8 mouse cellular contexts compared by ENCODE assay signal in the genomic region with DNA sequence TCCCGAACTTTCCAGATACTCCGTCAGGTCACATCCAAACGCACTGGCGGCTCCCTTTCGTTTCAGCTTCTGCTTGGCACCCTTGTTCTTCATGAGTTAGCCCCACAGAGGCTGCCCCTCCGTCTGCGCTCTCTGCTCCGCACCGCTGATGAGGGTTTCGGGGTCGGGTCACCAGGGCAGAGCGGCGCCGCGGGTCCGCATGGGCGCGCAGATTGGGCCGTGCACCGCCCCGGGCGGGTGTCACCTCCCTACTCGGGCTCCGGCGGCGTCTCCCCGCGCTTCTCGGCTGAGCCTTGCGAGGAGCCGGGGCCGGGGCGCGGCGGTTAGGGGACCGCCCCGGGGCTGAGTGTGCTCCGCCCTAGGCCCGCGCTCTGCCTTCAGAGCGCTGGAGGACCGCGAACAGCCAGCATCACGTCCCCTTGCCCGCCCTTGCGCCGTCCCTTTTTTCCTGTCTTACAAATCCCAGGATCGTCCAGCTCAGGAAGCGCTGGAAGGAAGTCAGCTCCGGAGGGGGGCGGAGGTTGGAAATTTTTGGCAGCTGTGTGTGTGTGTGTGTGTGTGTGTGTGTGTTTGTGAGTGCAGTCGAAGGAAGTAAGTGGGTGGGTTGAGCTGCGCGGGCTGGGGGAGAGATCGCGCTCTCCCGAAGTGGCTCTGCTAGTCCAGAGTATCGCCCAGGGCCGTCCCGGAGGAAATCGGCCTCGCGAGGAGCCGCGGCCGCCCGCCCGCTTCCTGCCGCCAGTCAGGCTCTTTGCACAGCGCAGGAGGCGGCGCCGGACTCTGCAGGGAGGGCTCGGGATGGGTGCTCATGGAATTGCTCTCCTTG. TPM values are rescaled to one million over a fixed set of nuclear protein-coding genes. Genes with fewer than 3 reads are reported as not detected.
DNase-seq lines count a peak whose midpoint lies in the region; ATAC-seq and TF ChIP-seq lines count a peak whose summit lies in the region.

Arhgap31 (minus strand) TSS at position 694 of the 823 bp plus-strand sequence.

- WGBS in forebrain, embryonic 15.5 days, result 0% methylated on average over 60 of the region's 74 CpGs
- under 1% methylated on average over 72 of the region's 74 CpGs for WGBS in liver, postnatal 0 days (ENCODE audit: insufficient replicate concordance)
- WGBS in neural tube, embryonic 13.5 days, result under 1% methylated on average over 68 of the region's 74 CpGs
- WGBS in stomach, postnatal 0 days, result under 1% methylated on average over 67 of the region's 74 CpGs

- dilution Hi-C loops in CH12.LX (cut with MboI; ENCODE audit: extremely low pct_ligation_motif_present, extremely low pct_unique_long_range_greater_than_20kb, low sequenced_read_pairs), result no loop called here

- peak within 1 kb of the TSS; percentile 20 to 64 (median 49) for H3K4me3 ChIP-seq in CH12.LX (replicated peaks in 1 of 3; ENCODE audit: low read depth in 2 of 3, low read length in 2 of 3, poor library complexity in 1 of 3)
- H3K4me3 ChIP-seq in forebrain, embryonic 15.5 days, result peak within 1 kb of the TSS; percentile 58
- peak within 1 kb of the TSS; percentile 63 for H3K4me3 ChIP-seq in liver, postnatal 0 days (ENCODE audit: low read depth, low read length)
- H3K4me3 ChIP-seq in neural tube, embryonic 13.5 days, result peak within 1 kb of the TSS; percentile 67
- H3K4me3 ChIP-seq in stomach, postnatal 0 days (ENCODE audit: low read depth, low read length), result peak within 1 kb of the TSS; percentile 72

- no peak for TF ChIP-seq RAD21 in CH12.LX (IDR thresholded peaks at IDR 0.05; ENCODE audit: low read depth, low read length)

- peaks cover 23% of the 10 kb centered on the region for H3K27me3 ChIP-seq in CH12.LX (replicated peaks)
- no peaks in the 10 kb centered on the region for H3K27me3 ChIP-seq in forebrain, embryonic 15.5 days
- peaks cover 17% of the 10 kb centered on the region for H3K27me3 ChIP-seq in liver, postnatal 0 days (ENCODE audit: insufficient read depth, low read length)
- H3K27me3 ChIP-seq in neural tube, embryonic 13.5 days, result no peaks in the 10 kb centered on the region
- H3K27me3 ChIP-seq in stomach, postnatal 0 days (ENCODE audit: control insufficient read depth, insufficient read depth, low read length), result no peaks in the 10 kb centered on the region

- H3K4me1 ChIP-seq in CH12.LX (ENCODE audit: control insufficient read depth in 1 of 2, insufficient read depth in 2 of 2), result peaks cover 19 to 49% of the 10 kb centered on the region in 2 experiments
- peaks cover 10% of the 10 kb centered on the region for H3K4me1 ChIP-seq in forebrain, embryonic 15.5 days
- peaks cover 8% of the 10 kb centered on the region; the same call in 1 of the 2 replicates for H3K4me1 ChIP-seq in liver, postnatal 0 days (ENCODE audit: insufficient read depth)
- H3K4me1 ChIP-seq in neural tube, embryonic 13.5 days (replicated peaks), result peaks cover 30% of the 10 kb centered on the region
- H3K4me1 ChIP-seq in stomach, postnatal 0 days (replicated peaks; ENCODE audit: control insufficient read depth, insufficient read depth), result peaks cover 3% of the 10 kb centered on the region; the same call in 1 of the 2 replicates

- TF ChIP-seq CTCF in CH12.LX (conservative IDR thresholded peaks at IDR 0.05 in 1 of 2, IDR thresholded peaks at IDR 0.05 in 1 of 2; ENCODE audit: low read depth in 2 of 2, low read length in 2 of 2), result no peak
- TF ChIP-seq CTCF in liver, postnatal 0 days (IDR thresholded peaks at IDR 0.05; ENCODE audit: low read depth), result no peak
- TF ChIP-seq CTCF in stomach, postnatal 0 days (IDR thresholded peaks at IDR 0.05; ENCODE audit: low read depth), result no peak

- no peak for TF ChIP-seq EP300 in CH12.LX (IDR thresholded peaks at IDR 0.05; ENCODE audit: low read length)
- TF ChIP-seq EP300 in liver, postnatal 0 days (IDR thresholded peaks at IDR 0.05; ENCODE audit: low read depth), result 0 out of 2 replicates have a peak, but pooled peaks have one; percentile 15
- no peak for TF ChIP-seq EP300 in stomach, postnatal 0 days (optimal IDR thresholded peaks at IDR 0.05)

- H3K27ac ChIP-seq in CH12.LX (ENCODE audit: insufficient read depth, low read depth), result no peak within 1 kb of the TSS
- peak within 1 kb of the TSS; percentile 72 for H3K27ac ChIP-seq in forebrain, embryonic 15.5 days (replicated peaks)
- H3K27ac ChIP-seq in liver, postnatal 0 days (ENCODE audit: low read depth), result peak within 1 kb of the TSS; percentile 76
- H3K27ac ChIP-seq in neural tube, embryonic 13.5 days (replicated peaks), result peak within 1 kb of the TSS; percentile 78
- H3K27ac ChIP-seq in stomach, postnatal 0 days (replicated peaks), result peak within 1 kb of the TSS; percentile 95

- peak; percentile 94 for ATAC-seq in forebrain, embryonic 15.5 days (replicated peaks)
- peak; percentile 88 for ATAC-seq in liver, postnatal 0 days
- peak; percentile 93 for ATAC-seq in neural tube, embryonic 13.5 days (ENCODE audit: low read depth)
- ATAC-seq in stomach, postnatal 0 days (ENCODE audit: low FRiP score, low TSS enrichment), result peak; percentile 94

- H3K9me3 ChIP-seq in CH12.LX (replicated peaks; ENCODE audit: low read length), result peaks cover 9% of the 10 kb centered on the region
- H3K9me3 ChIP-seq in forebrain, embryonic 15.5 days, result no peaks in the 10 kb centered on the region
- H3K9me3 ChIP-seq in liver, postnatal 0 days (ENCODE audit: low read length), result no peaks in the 10 kb centered on the region
- H3K9me3 ChIP-seq in neural tube, embryonic 13.5 days, result no peaks in the 10 kb centered on the region
- H3K9me3 ChIP-seq in stomach, postnatal 0 days (ENCODE audit: control insufficient read depth, low read length), result no peaks in the 10 kb centered on the region

- in situ Hi-C loops in CH12.LX (cut with MboI; ENCODE audit: low pct_ligation_motif_present, low pct_unique_long_range_greater_than_20kb, low sequenced_read_pairs), result loop anchor here (25.0 kb wide), 1 partner anchor 375 kb away; the partner anchor contains the start of genes Cox17, Gm21987 and Maats1

- DNase-seq in CH12.LX (ENCODE audit: extremely low read depth), result peak; percentile 37
- peak; percentile 30 for DNase-seq in cerebellum, adult 11-12 months
- DNase-seq in heart, postnatal 10 days, result peak; percentile 91 to 92
- DNase-seq in kidney, postnatal 4 days, result peak; percentile 86 to 91
- peak; percentile 74 for DNase-seq in liver, postnatal 0 days
- peak; percentile 80 for DNase-seq in stomach, postnatal 0 days (ENCODE audit: low spot score)

- H3K4me2 ChIP-seq in CH12.LX (ENCODE audit: insufficient read depth, low read depth, poor library complexity, severe bottlenecking), result peak within 1 kb of the TSS; percentile 83
- peak within 1 kb of the TSS; percentile 83 for H3K4me2 ChIP-seq in forebrain, embryonic 15.5 days (replicated peaks)
- peak within 1 kb of the TSS; percentile 79 for H3K4me2 ChIP-seq in liver, postnatal 0 days (ENCODE audit: low read depth, low read length)
- H3K4me2 ChIP-seq in neural tube, embryonic 13.5 days, result peak within 1 kb of the TSS; percentile 92
- H3K4me2 ChIP-seq in stomach, postnatal 0 days (replicated peaks; ENCODE audit: low read depth), result peak within 1 kb of the TSS; percentile 69

- no peaks in the 10 kb centered on the region for H3K79me2 ChIP-seq in CH12.LX (replicated peaks; ENCODE audit: control insufficient read depth, extremely low read depth, insufficient read depth, poor library complexity, severe bottlenecking)

- H3K36me3 ChIP-seq in CH12.LX (replicated peaks in 1 of 2; ENCODE audit: control insufficient read depth in 1 of 2, insufficient read depth in 1 of 2, low read length in 1 of 2), result no peaks in the 10 kb centered on the region
- H3K36me3 ChIP-seq in forebrain, embryonic 15.5 days, result no peaks in the 10 kb centered on the region
- no peaks in the 10 kb centered on the region for H3K36me3 ChIP-seq in liver, postnatal 0 days (replicated peaks; ENCODE audit: insufficient read depth, low read length)
- no peaks in the 10 kb centered on the region for H3K36me3 ChIP-seq in neural tube, embryonic 13.5 days
- no peaks in the 10 kb centered on the region for H3K36me3 ChIP-seq in stomach, postnatal 0 days (ENCODE audit: control insufficient read depth, insufficient read depth, low read length)

- peak within 1 kb of the TSS; percentile 46 for H3K9ac ChIP-seq in CH12.LX (ENCODE audit: insufficient read depth, low read depth)
- peak within 1 kb of the TSS; percentile 62 for H3K9ac ChIP-seq in forebrain, embryonic 15.5 days (replicated peaks)
- H3K9ac ChIP-seq in liver, postnatal 0 days (replicated peaks), result peak within 1 kb of the TSS; percentile 61
- H3K9ac ChIP-seq in neural tube, embryonic 13.5 days, result peak within 1 kb of the TSS; percentile 81
- peak within 1 kb of the TSS; percentile 83 for H3K9ac ChIP-seq in stomach, postnatal 0 days (ENCODE audit: low read length)

- TF ChIP-seq POLR2A in CH12.LX (IDR thresholded peaks at IDR 0.05; ENCODE audit: low read depth, low read length), result no peak

- intact Hi-C loops in heart, postnatal 10 days (cut with DNase I), result no loop called here

TF ChIP-seq in CH12.LX, 34 proteins besides CTCF, POLR2A, EP300 and RAD21 (continues in another document):
- 0 out of 2 replicates have a peak, but pooled peaks have one; percentile 21 for TF ChIP-seq IRF4 (IDR thresholded peaks at IDR 0.05; ENCODE audit: low read depth, low read length)
- no peak for TF ChIP-seq NELFE (IDR thresholded peaks at IDR 0.05; ENCODE audit: low read depth, low read length)
- TF ChIP-seq BHLHE40 (IDR thresholded peaks at IDR 0.05; ENCODE audit: low read depth, low read length), result 0 out of 2 replicates have a peak, but pooled peaks have one; percentile 20
- peak; percentile 29; the same call in 1 of the 2 replicates for TF ChIP-seq SIN3A (IDR thresholded peaks at IDR 0.05; ENCODE audit: low read length)
- no peak for TF ChIP-seq MAFK (IDR thresholded peaks at IDR 0.05; ENCODE audit: insufficient replicate concordance, low read length)
- no peak for TF ChIP-seq E2F4 (IDR thresholded peaks at IDR 0.05; ENCODE audit: insufficient replicate concordance, low read depth, low read length)
- peak; percentile 26; the same call in 1 of the 2 replicates for TF ChIP-seq MXI1 (IDR thresholded peaks at IDR 0.05; ENCODE audit: low read depth, low read length)
- TF ChIP-seq UBTF (IDR thresholded peaks at IDR 0.05; ENCODE audit: low read depth, low read length), result peak; percentile 99
- TF ChIP-seq ELF1 (IDR thresholded peaks at IDR 0.05; ENCODE audit: low read depth, low read length), result no peak
- TF ChIP-seq RCOR1 (conservative IDR thresholded peaks at IDR 0.05; ENCODE audit: low read depth, low read length), result no peak
- TF ChIP-seq MYC (IDR thresholded peaks at IDR 0.05; ENCODE audit: low read depth, low read length), result no peak

RNA-seq across cellular contexts. Expression of gene Arhgap31, which starts in this region (rescaled TPM):
- total RNA-seq in CH12.LX (2012; rRNA removed) (1.1 and 2.0 TPM in 2 replicates), CH12.LX (2014; rRNA removed) (0.05 and 0.15 TPM in 2 replicates)
- 0.61 and 0.76 TPM in 2 replicates for polyA plus RNA-seq in CH12.LX (2012; ENCODE audit: insufficient read length, low read depth)
- polyA plus RNA-seq in forebrain, embryonic 15.5 days (2015; fragmentation: Nextera tagmentation; extraction: Ambion mirVana), result 3.4 and 3.6 TPM in 2 replicates
- total RNA-seq in heart, postnatal 10 days (2021), result 10 to 100 TPM; 58.3 to 65.7 TPM
- polyA plus RNA-seq in liver, postnatal 0 days (2015; fragmentation: Nextera tagmentation; extraction: Ambion mirVana), result 1.6 and 1.7 TPM in 2 replicates
- polyA plus RNA-seq in neural tube, embryonic 13.5 days (2015; fragmentation: Nextera tagmentation; extraction: Ambion mirVana), result 5.8 and 7.0 TPM in 2 replicates
- polyA plus RNA-seq in stomach, postnatal 0 days (2015; fragmentation: Nextera tagmentation; extraction: Ambion mirVana), result 3.1 and 3.4 TPM in 2 replicates

Comparison
In these comparisons a context has a peak if more than half of its experiments do, and no peak if none do; other contexts are left out.
1. RNA of gene Arhgap31 (total RNA-seq): 58.3 to 65.7 TPM in heart, postnatal 10 days; 0.05 to 2.0 TPM in CH12.LX; every median in the first group is over 10 times any median in the second.
2. DNase-seq: peak in every context shown above with its lines; median percentile 92 in heart, postnatal 10 days; 88 in kidney, postnatal 4 days; 80 in stomach, postnatal 0 days; 74 in liver, postnatal 0 days; 37 in CH12.LX; 30 in cerebellum, adult 11-12 months.
3. Peak in every context shown above with its lines, with median percentiles within 50 percentile points of each other: H3K4me2 ChIP-seq, H3K4me3 ChIP-seq, H3K9ac ChIP-seq and ATAC-seq.